Mouse (Mus musculus): Measurements from ENCODE around the gene Atp7b. TPM values are rescaled to one million over a fixed set of nuclear protein-coding genes. Genes with fewer than 3 reads are reported as not detected.

Gene Atp7b
- polyA plus RNA-seq, 1 experiment from 2014 or later: 0.65 TPM

DNA sequence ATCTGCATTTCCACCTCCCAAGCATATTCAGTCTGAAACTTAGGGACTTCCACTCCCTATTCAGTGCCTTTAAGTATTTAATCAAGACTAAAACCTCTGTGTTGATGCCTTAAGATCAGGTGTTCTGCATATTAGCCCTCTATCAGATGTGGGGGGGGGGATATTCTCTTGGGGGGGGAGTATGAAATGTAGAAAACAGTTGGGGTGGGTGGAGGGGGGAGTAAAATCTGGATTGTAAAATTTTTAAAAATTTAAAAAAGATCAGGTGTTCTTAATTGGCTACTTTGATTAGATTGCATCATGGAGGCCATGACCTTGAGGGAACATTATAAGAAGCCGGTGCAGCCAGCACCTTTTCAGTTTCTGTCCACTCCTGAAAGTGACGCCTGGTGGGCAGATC is 101.7 kb downstream of the Atp7b start, which contains the start of gene Fam90a1a:
TSS of gene Fam90a1a (plus strand) at position 301 of the 400 bp plus-strand sequence.
- Histone ChIP-seq H3K4me2 (replicated peaks) (no peak within 1 kb of the TSS), H3K36me3 (no peaks in the 10 kb centered on the region), H3K27me3 (no peaks in the 10 kb centered on the region), H3K4me3 (no peak within 1 kb of the TSS), H3K27ac (no peak within 1 kb of the TSS), H3K9ac (no peak within 1 kb of the TSS), H3K9me3 (no peaks in the 10 kb centered on the region), H3K4me1 (no peaks in the 10 kb centered on the region)
- WGBS: 85% methylated on average over 2 of the region's 2 CpGs
- no peak for ATAC-seq (ENCODE audit: low FRiP score, low read depth)

DNA sequence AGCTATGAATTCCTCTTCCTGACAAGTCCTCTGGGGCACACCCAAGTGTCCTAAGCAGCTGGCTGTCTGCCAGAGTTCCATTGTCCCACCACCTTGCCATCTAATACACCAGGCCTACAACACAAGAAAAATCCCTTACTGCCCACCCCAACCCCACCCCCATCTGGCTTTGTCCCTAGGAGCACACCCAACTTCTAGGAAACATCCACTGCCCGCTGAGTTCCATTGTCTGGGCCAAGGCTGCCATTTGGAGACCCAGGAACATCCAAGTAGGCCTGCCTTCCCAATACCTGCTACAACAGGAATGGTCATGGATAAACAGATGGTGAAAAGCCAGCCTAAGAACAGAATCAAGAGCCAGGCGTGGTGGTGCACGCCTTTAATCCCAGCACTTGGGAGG is 103.8 kb downstream of the Atp7b start:
- Histone ChIP-seq H3K27me3 (no peaks in the 10 kb centered on the region), H3K27ac (no peak overlapping the region), H3K4me3 (no peak overlapping the region), H3K4me1 (no peaks in the 10 kb centered on the region), H3K9me3 (no peaks in the 10 kb centered on the region), H3K9ac (no peak overlapping the region), H3K36me3 (no peaks in the 10 kb centered on the region), H3K4me2 (replicated peaks) (no peak overlapping the region)
- ATAC-seq (ENCODE audit: low FRiP score, low read depth): no peak
- 79% methylated on average over 3 of the region's 3 CpGs for WGBS

DNA sequence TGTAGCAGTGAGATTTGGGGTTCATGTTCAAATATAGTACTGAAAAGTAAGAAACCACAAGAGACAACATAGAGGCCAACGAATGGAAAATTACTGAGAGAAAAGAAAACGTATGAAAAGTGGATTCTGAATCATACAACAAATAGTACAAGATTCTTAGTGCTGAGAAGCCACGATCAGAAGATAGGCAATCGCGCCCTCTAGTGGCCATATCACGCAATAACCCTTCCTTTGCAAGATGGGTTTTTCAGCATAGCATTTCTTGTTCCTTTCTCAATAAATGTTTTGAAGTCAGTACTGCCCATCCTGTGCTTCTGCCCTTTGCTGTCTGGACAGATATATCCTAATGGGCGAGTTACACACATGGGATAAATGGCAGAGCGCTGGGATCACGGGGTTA is 104.8 kb downstream of the Atp7b start:
- Histone ChIP-seq H3K4me2 (replicated peaks) (no peak overlapping the region), H3K9ac (no peak overlapping the region), H3K36me3 (no peaks in the 10 kb centered on the region), H3K4me1 (no peaks in the 10 kb centered on the region), H3K27ac (no peak overlapping the region), H3K4me3 (no peak overlapping the region), H3K27me3 (no peaks in the 10 kb centered on the region), H3K9me3 (no peaks in the 10 kb centered on the region)
- whole genome bisulfite sequencing: 7% methylated on average over 9 of the region's 9 CpGs
- no peak for ATAC-seq (ENCODE audit: low FRiP score, low read depth)

DNA sequence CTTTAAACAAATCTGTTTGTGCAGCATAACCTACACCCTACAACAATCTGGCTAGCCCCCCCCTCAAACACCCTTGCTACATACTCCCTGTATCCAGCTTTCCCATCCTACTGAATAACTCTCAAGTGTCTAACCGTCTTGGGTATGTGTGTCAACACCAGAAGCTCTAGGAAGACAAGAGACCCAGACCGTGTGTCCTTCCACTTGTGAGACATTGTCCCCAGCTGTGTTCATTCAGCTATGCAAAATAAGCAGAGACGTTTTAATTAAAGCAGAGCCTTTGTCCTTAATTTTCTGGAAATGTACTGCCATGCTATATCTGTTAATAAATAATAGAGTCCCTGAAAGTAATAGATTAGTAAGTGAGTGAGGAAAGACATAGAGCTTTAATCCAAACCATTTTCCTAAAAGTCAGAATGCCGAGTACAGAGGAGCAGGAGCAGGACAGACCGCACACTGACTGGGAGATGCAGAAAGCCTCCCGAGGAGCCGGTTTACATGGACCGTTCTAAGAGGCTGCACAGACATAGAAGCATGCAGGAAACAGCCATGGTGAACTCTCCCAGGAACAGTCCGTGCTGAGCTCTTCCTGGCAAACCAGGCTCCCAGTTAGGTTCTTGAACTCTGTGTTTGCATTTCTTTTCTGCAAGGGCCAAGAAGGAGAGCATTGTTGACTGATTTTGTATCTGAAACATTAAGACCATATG is 112.6 kb downstream of the Atp7b start:
- Histone ChIP-seq H3K27ac (no peak overlapping the region), H3K36me3 (no peaks in the 10 kb centered on the region), H3K4me1 (no peaks in the 10 kb centered on the region), H3K4me3 (no peak overlapping the region), H3K9me3 (no peaks in the 10 kb centered on the region), H3K4me2 (replicated peaks) (no peak overlapping the region), H3K27me3 (no peaks in the 10 kb centered on the region), H3K9ac (no peak overlapping the region)
- WGBS: 77% methylated on average over 9 of the region's 9 CpGs
- no peak for ATAC-seq (ENCODE audit: low FRiP score, low read depth)

DNA sequence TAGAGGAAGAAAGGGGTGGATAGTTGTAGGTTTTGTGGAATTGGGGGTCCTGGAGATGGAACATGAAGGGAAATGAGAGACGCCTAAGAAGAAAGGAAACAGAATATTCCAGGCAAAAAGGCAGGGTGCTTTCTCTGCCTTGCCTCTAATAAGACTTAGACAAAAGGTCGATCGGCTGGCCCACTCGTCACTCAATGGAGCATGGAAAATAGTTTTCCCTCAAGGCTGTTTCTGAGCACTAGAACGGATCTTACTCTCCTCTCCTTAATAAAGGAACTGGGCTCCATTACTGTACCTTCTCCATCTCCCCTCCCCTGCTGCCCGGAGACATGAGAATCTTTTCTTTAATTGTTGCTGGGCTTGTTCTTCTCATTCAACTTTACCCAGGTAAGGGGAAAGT is 113.6 kb downstream of the Atp7b start, which contains the start of gene Defb13:
TSS of gene Defb13 (plus strand) at position 301 of the 400 bp plus-strand sequence.
- Histone ChIP-seq H3K4me1 (no peaks in the 10 kb centered on the region), H3K4me3 (no peak within 1 kb of the TSS), H3K27ac (no peak within 1 kb of the TSS), H3K9me3 (no peaks in the 10 kb centered on the region), H3K4me2 (replicated peaks) (no peak within 1 kb of the TSS), H3K36me3 (no peaks in the 10 kb centered on the region), H3K27me3 (no peaks in the 10 kb centered on the region), H3K9ac (no peak within 1 kb of the TSS)
- ATAC-seq (ENCODE audit: low FRiP score, low read depth): no peak
- 90% methylated on average over 6 of the region's 6 CpGs for WGBS

Other genes with a start within 250 kb of the Atp7b start
- gene Defb50, start 236.8 kb downstream of the Atp7b start, polyA plus RNA-seq (2015; fragmentation: Nextera tagmentation; extraction: Ambion mirVana): not detected in 2 replicates
- 1.3 TPM in 1 of 2 replicates, not detected in the other for gene Defb2, start 220.4 kb downstream of the Atp7b start, polyA plus RNA-seq (2015; fragmentation: Nextera tagmentation; extraction: Ambion mirVana)
- not detected in 2 replicates for gene Defb10, start 201.4 kb downstream of the Atp7b start, polyA plus RNA-seq (2015; fragmentation: Nextera tagmentation; extraction: Ambion mirVana)
- gene Defb9, start 174.9 kb downstream of the Atp7b start, polyA plus RNA-seq (2015; fragmentation: Nextera tagmentation; extraction: Ambion mirVana): not detected in 2 replicates
- gene Defb11, start 153.9 kb downstream of the Atp7b start, polyA plus RNA-seq (2015; fragmentation: Nextera tagmentation; extraction: Ambion mirVana): not detected in 2 replicates
- gene Defb15, start 127.6 kb downstream of the Atp7b start, polyA plus RNA-seq (2015; fragmentation: Nextera tagmentation; extraction: Ambion mirVana): not detected in 2 replicates
- not detected in 2 replicates for gene Defb35, start 122.0 kb downstream of the Atp7b start, polyA plus RNA-seq (2015; fragmentation: Nextera tagmentation; extraction: Ambion mirVana)
- gene Defb13, start 113.5 kb downstream of the Atp7b start, polyA plus RNA-seq (2015; fragmentation: Nextera tagmentation; extraction: Ambion mirVana): not detected in 2 replicates
- gene Fam90a1a, start 101.6 kb downstream of the Atp7b start, polyA plus RNA-seq (2015; fragmentation: Nextera tagmentation; extraction: Ambion mirVana): not detected in 2 replicates
- not detected in 2 replicates for gene Ccdc70, start 90.5 kb downstream of the Atp7b start, polyA plus RNA-seq (2015; fragmentation: Nextera tagmentation; extraction: Ambion mirVana)
- 47.2 and 48.7 TPM in 2 replicates for gene Alg11, start 416 bp upstream of the Atp7b start, polyA plus RNA-seq (2015; fragmentation: Nextera tagmentation; extraction: Ambion mirVana)
- gene Nek5, start 64.7 kb upstream of the Atp7b start, polyA plus RNA-seq (2015; fragmentation: Nextera tagmentation; extraction: Ambion mirVana): 0.08 and 0.22 TPM in 2 replicates
- 5.7 and 6.0 TPM in 2 replicates for gene Nek3, start 106.1 kb upstream of the Atp7b start, polyA plus RNA-seq (2015; fragmentation: Nextera tagmentation; extraction: Ambion mirVana)
- gene Ckap2, start 125.5 kb upstream of the Atp7b start, polyA plus RNA-seq (2015; fragmentation: Nextera tagmentation; extraction: Ambion mirVana): 44.0 and 45.1 TPM in 2 replicates
- 35.0 and 37.9 TPM in 2 replicates for gene Vps36, start 132.5 kb upstream of the Atp7b start, polyA plus RNA-seq (2015; fragmentation: Nextera tagmentation; extraction: Ambion mirVana)
- 9.7 and 12.1 TPM in 2 replicates for gene Thsd1, start 167.0 kb upstream of the Atp7b start, polyA plus RNA-seq (2015; fragmentation: Nextera tagmentation; extraction: Ambion mirVana)
- gene Tpte, start 223.1 kb upstream of the Atp7b start, polyA plus RNA-seq (2015; fragmentation: Nextera tagmentation; extraction: Ambion mirVana): not detected in 2 replicates